Mouse (Mus musculus) hindbrain, embryonic 12.5 days (tissue): Measurements from ENCODE around the gene Cnn1. TPM values are rescaled to one million over a fixed set of nuclear protein-coding genes. Genes with fewer than 3 reads are reported as not detected.
"Not testable (repeated sequence)": the region's sequence is repeated elsewhere in the genome, so short reads cannot be mapped to it uniquely, and the experiment has no call there.

Experiments
- ATAC-seq: fragments of 200-750 bp; cut with Nextera tagmentation; 2 replicates; pipeline ENCODE4 v1.8.0; 2017; ENCODE audit warnings: moderate TSS enrichment; ENCODE audit not compliant: low FRiP score
- H3K27ac ChIP-seq: fragments of 300-500 bp; sonication (generic); 2 replicates; pipeline ENCODE4 v1.5.1; 2016; ENCODE audit warnings: mild to moderate bottlenecking
- H3K27me3 ChIP-seq: fragments of 300-500 bp; sonication (generic); 2 replicates; pipeline ENCODE4 v1.6.1; 2016; ENCODE audit warnings: mild to moderate bottlenecking
- H3K36me3 ChIP-seq: fragments of 300-500 bp; sonication (generic); 2 replicates; pipeline ENCODE4 v1.6.1; 2016; ENCODE audit warnings: mild to moderate bottlenecking
- H3K4me1 ChIP-seq: fragments of 300-500 bp; sonication (generic); 2 replicates; pipeline ENCODE4 v1.6.1; 2016
- H3K4me2 ChIP-seq: fragments of 300-500 bp; sonication (generic); replicated peaks from 2 replicates; pipeline ENCODE4 v1.6.1; 2016; ENCODE audit warnings: mild to moderate bottlenecking
- H3K4me3 ChIP-seq: fragments of 300-500 bp; sonication (generic); 2 replicates; pipeline ENCODE4 v1.5.1; 2016; ENCODE audit warnings: mild to moderate bottlenecking
- H3K9ac ChIP-seq: fragments of 300-500 bp; sonication (generic); 2 replicates; pipeline ENCODE4 v1.6.1; 2016; ENCODE audit warnings: mild to moderate bottlenecking, moderate library complexity
- H3K9me3 ChIP-seq: fragments of 300-500 bp; sonication (generic); replicated peaks from 2 replicates; pipeline ENCODE4 v1.6.1; 2016; ENCODE audit warnings: mild to moderate bottlenecking
- WGBS: fragments of 180-500 bp; shearing (Covaris S2); methylation state at CpG from one replicate; pipeline ENCODE4 v1.1.7; 2016; 5-methylcytosine and 5-hydroxymethylcytosine counted together
- polyA plus RNA-seq: library from polyadenylated mRNA; unstranded; fragments of >200 nt; fragmentation: Nextera tagmentation; extraction: Ambion mirVana; gene quantifications from 2 replicates; pipeline ENCODE4 v1.2.1, GENCODE M21; 2016

Cnn1 gene
- polyA plus RNA-seq, 1 experiment from 2014 or later: 1.9 TPM

DNA sequence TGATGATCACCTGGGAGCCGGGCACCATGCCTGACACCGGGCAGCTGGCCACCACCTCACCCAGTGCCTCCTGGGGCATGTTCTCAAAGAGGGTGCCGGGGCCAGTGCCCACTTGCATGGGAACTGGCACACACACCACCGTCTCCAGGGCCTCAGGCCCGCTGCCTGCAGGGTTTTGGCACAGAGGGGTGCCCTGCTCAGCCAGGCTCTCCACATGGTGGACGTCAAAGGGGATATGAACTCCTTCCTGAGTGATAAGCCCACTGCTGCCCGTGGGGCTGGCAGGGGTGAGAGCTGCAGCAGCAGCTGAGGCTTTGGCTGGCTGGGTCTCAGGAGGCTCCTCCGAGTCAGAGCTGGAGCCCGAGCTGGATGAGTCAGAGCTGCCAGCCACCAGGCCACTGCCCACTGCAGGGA lies 41.0 kb upstream of the Cnn1 start:
- Histone ChIP-seq H3K4me2 (no peak overlapping the region), H3K4me1 (peaks cover 8% of the 10 kb centered on the region), H3K36me3 (peaks cover 54% of the 10 kb centered on the region), H3K9me3 (0 out of 2 replicates have a peak, but pooled peaks cover 4% of the 10 kb centered on the region), H3K27me3 (peaks cover 19% of the 10 kb centered on the region), H3K27ac (no peak overlapping the region), H3K4me3 (no peak overlapping the region), H3K9ac (peak overlapping the region; percentile 13; the same call in 1 of the 2 replicates)
- no peak for ATAC-seq
- 95% methylated on average over 9 of the region's 9 CpGs for WGBS

GRCm38 (mm10) chr9:22061339-22061738 lies 37.7 kb upstream of the Cnn1 start:
- Histone ChIP-seq H3K9ac (no peak overlapping the region), H3K27me3 (no peaks in the 10 kb centered on the region), H3K27ac (no peak overlapping the region), H3K4me3 (no peak overlapping the region), H3K36me3 (peaks cover 84% of the 10 kb centered on the region), H3K4me1 (no peaks in the 10 kb centered on the region), H3K4me2 (no peak overlapping the region), H3K9me3 (0 out of 2 replicates have a peak, but pooled peaks cover 4% of the 10 kb centered on the region)
- no peak for ATAC-seq
- WGBS: 91% methylated on average over 2 of the region's 2 CpGs

GRCm38 (mm10) chr9:22064341-22064740 lies 34.7 kb upstream of the Cnn1 start:
- Histone ChIP-seq H3K9me3 (0 out of 2 replicates have a peak, but pooled peaks cover 2% of the 10 kb centered on the region), H3K4me2 (no peak overlapping the region), H3K27ac (no peak overlapping the region), H3K4me1 (0 out of 2 replicates have a peak, but pooled peaks cover 3% of the 10 kb centered on the region), H3K9ac (no peak overlapping the region), H3K27me3 (no peaks in the 10 kb centered on the region), H3K4me3 (no peak overlapping the region), H3K36me3 (peaks cover 69% of the 10 kb centered on the region)
- no peak for ATAC-seq
- WGBS: 100% methylated on average over 3 of the region's 3 CpGs

- WGBS: 97% methylated on average over 11 of the region's 11 CpGs
- ATAC-seq: no peak
- no peak overlapping the region for H3K27ac ChIP-seq
- H3K4me2 ChIP-seq: no peak overlapping the region
- H3K27me3 ChIP-seq: no peaks in the 10 kb centered on the region
- H3K4me3 ChIP-seq: no peak overlapping the region
- H3K9ac ChIP-seq: no peak overlapping the region
- no peaks in the 10 kb centered on the region for H3K9me3 ChIP-seq
- peaks cover 15% of the 10 kb centered on the region for H3K4me1 ChIP-seq
- peaks cover 64% of the 10 kb centered on the region for H3K36me3 ChIP-seq
These were observed 33.4 kb upstream of the Cnn1 start for GRCm38 (mm10) chr9:22065642-22066041.

GRCm38 (mm10) chr9:22066433-22066832 lies 32.6 kb upstream of the Cnn1 start:
- Histone ChIP-seq H3K36me3 (peaks cover 56% of the 10 kb centered on the region), H3K4me1 (peaks cover 15% of the 10 kb centered on the region), H3K9ac (no peak overlapping the region), H3K27me3 (no peaks in the 10 kb centered on the region), H3K9me3 (no peaks in the 10 kb centered on the region), H3K27ac (no peak overlapping the region), H3K4me2 (no peak overlapping the region), H3K4me3 (no peak overlapping the region)
- ATAC-seq: no peak
- 86% methylated on average over 3 of the region's 3 CpGs for WGBS

DNA sequence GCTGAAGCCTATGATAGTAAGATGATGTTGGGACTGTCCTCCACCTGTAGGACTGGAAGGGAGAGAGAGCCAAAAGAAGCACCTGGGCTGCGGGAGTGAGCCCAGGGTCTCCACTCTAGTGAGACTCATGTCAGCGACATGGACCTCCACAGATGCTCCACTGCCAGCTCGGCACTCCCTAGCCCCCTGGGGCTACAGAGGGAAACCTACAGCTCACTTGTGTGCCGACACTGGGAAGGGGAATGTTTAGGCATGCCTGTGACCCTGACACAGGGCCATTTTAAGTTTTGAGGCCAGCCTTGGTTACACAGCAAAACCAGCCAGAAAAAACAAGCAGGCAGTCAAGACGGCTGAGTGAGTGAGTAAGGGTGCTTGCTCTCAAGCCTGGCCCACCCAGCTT lies 31.8 kb upstream of the Cnn1 start:
- no peak overlapping the region for H3K27ac ChIP-seq
- H3K4me3 ChIP-seq: no peak overlapping the region
- no peak overlapping the region for H3K9ac ChIP-seq
- H3K4me2 ChIP-seq: no peak overlapping the region
- peaks cover 15% of the 10 kb centered on the region for H3K4me1 ChIP-seq
- WGBS: 85% methylated on average over 5 of the region's 5 CpGs
- H3K9me3 ChIP-seq: no peaks in the 10 kb centered on the region
- no peaks in the 10 kb centered on the region for H3K27me3 ChIP-seq
- ATAC-seq: no peak
- peaks cover 50% of the 10 kb centered on the region for H3K36me3 ChIP-seq

DNA sequence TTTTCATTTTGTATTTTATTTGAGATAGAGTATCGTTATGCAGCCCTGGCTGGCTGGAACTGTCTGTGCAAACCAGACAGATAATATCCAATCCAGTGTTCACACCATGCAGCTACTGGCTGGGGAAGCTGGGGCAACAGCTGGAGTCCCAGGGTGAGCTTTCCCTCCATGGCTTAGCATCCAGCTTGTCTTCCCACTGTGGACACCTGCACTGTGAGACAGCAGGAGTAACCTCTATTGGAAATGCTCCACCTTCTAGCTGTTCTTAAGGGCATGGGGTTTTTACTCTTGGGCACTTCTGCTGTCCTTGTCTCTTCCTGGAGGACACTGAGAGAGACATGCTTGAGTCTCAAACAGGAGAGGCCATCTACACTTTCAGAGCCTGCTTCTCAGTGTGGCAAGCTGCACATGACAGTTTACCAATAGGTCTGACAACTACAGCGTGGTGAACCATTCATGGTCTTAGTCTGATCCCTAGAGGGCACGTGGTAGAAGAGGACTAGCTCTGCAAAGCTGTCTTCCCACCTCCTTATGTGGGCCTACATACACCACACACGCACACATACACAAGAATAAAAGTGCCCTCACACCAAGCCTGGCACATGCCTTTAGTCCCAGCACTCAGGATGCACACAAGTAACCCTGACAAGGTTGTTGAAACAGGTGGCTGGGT lies 29.0 kb upstream of the Cnn1 start:
- Histone ChIP-seq H3K27ac (peak overlapping the region; percentile 97), H3K27me3 (no peaks in the 10 kb centered on the region), H3K4me1 (peaks cover 15% of the 10 kb centered on the region), H3K9ac (peak overlapping the region; percentile 83; the same call in 1 of the 2 replicates), H3K9me3 (no peaks in the 10 kb centered on the region), H3K36me3 (peaks cover 47% of the 10 kb centered on the region), H3K4me3 (peak overlapping the region; percentile 78), H3K4me2 (peak overlapping the region; percentile 60)
- 72% methylated on average over 4 of the region's 4 CpGs for WGBS
- ATAC-seq: no peak; the same call in 1 of the 2 replicates

GRCm38 (mm10) chr9:22070791-22071573 lies 28.0 kb upstream of the Cnn1 start, which contains the start of the genes Gm49318 and Zfp653:
Gm49318 (minus strand) TSS chr9:22071259.
Zfp653 (minus strand) TSS chr9:22071376.
- peak within 1 kb of the TSS; percentile 97 for H3K27ac ChIP-seq
- H3K4me1 ChIP-seq: peaks cover 15% of the 10 kb centered on the region
- peak within 1 kb of the TSS; percentile 83 for H3K9ac ChIP-seq
- WGBS: under 1% methylated on average over 68 of the region's 87 CpGs
- H3K4me2 ChIP-seq: peak within 1 kb of the TSS; percentile 60
- H3K4me3 ChIP-seq: peak within 1 kb of the TSS; percentile 78
- no peaks in the 10 kb centered on the region for H3K27me3 ChIP-seq
- H3K9me3 ChIP-seq: no peaks in the 10 kb centered on the region
- peak; percentile 98 for ATAC-seq
- peaks cover 38% of the 10 kb centered on the region for H3K36me3 ChIP-seq

- 93% methylated on average over 4 of the region's 4 CpGs for WGBS
These were observed 26.7 kb upstream of the Cnn1 start for GRCm38 (mm10) chr9:22072276-22072675.

GRCm38 (mm10) chr9:22075778-22076177 lies 23.2 kb upstream of the Cnn1 start:
- H3K9me3 ChIP-seq: not testable (repeated sequence)
- 81% methylated on average over 5 of the region's 5 CpGs for WGBS

More at GRCm38 (mm10) chr9:22072276-22072675, 26.7 kb upstream of the Cnn1 start:
- no peak overlapping the region; the same call in 1 of the 2 replicates for H3K9ac ChIP-seq
- no peaks in the 10 kb centered on the region for H3K27me3 ChIP-seq
- H3K4me2 ChIP-seq: no peak overlapping the region
- no peak overlapping the region for H3K27ac ChIP-seq
- H3K4me1 ChIP-seq: peaks cover 15% of the 10 kb centered on the region
- no peak for ATAC-seq
- no peaks in the 10 kb centered on the region for H3K9me3 ChIP-seq
- peaks cover 44% of the 10 kb centered on the region for H3K36me3 ChIP-seq
- no peak overlapping the region for H3K4me3 ChIP-seq

DNA sequence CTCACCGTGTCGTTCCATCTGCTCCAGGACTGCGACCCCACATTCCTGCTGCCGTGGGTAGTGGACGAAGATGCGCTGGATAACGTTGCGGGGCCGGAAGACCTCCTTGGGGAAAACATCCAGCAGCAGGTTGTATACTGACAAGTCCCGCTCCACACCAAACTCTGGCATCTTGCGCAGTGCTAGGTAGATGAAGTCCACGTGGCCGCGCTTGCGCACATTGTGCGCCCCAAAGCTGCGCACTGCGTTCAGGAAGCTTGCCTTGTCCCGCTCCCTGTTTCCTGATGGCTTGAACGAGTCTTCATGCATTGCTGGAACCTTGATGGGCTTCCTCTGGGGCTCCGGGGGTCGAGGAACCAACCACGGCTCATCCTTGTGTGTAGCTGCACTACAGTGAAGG lies 22.8 kb upstream of the Cnn1 start:
- Histone ChIP-seq H3K4me3 (no peak overlapping the region), H3K4me2 (no peak overlapping the region), H3K27ac (no peak overlapping the region), H3K9ac (no peak overlapping the region), H3K4me1 (no peaks in the 10 kb centered on the region), H3K9me3 (no peaks in the 10 kb centered on the region), H3K27me3 (no peaks in the 10 kb centered on the region), H3K36me3 (peaks cover 46% of the 10 kb centered on the region)
- no peak for ATAC-seq
- 94% methylated on average over 23 of the region's 23 CpGs for WGBS

More at GRCm38 (mm10) chr9:22075778-22076177, 23.2 kb upstream of the Cnn1 start:
- H3K9ac ChIP-seq, H3K27me3 ChIP-seq, H3K27ac ChIP-seq, H3K4me1 ChIP-seq, H3K4me3 ChIP-seq, H3K4me2 ChIP-seq, ATAC-seq: not testable (repeated sequence)
- H3K36me3 ChIP-seq: peaks cover 46% of the 10 kb centered on the region

DNA sequence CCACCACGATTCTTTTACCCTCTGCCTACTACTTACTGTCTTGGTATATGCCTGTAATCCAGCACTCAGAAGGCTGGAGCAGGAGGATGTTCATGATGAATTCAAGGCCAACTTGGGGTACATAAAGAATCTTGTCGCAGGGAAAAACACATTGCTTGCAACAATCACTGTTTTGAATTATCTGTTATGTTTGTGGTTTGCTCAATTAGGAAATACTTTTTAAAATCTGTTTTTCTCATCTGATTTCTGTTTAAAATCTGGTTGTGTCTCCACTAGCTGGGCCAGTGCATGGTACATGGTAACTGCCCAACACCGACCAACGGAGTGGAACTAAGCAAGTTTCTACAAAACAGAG lies 14.4 kb upstream of the Cnn1 start:
- no peaks in the 10 kb centered on the region for H3K27me3 ChIP-seq
- 37% methylated on average over 4 of the region's 4 CpGs for WGBS

More for the DNA sequence above, 14.4 kb upstream of the Cnn1 start:
- H3K4me2 ChIP-seq: peak overlapping the region; percentile 61
- peaks cover 14% of the 10 kb centered on the region for H3K36me3 ChIP-seq
- H3K4me1 ChIP-seq: peaks cover 7% of the 10 kb centered on the region
- no peaks in the 10 kb centered on the region for H3K9me3 ChIP-seq
- ATAC-seq: no peak
- H3K27ac ChIP-seq: no peak overlapping the region
- H3K4me3 ChIP-seq: peak overlapping the region; percentile 81
- H3K9ac ChIP-seq: peak overlapping the region; percentile 80
